Mouse (Mus musculus) limb, embryonic 15.5 days (tissue): Measurements from ENCODE around the gene Ercc6l2. TPM values are rescaled to one million over a fixed set of nuclear protein-coding genes. Genes with fewer than 3 reads are reported as not detected.
A peak's percentile ranks its signal among the peaks of the same experiment; 100 is the strongest.

Experiments used
- ATAC-seq: fragments of 200-750 bp; cut with Nextera tagmentation; 2 replicates; pipeline ENCODE4 v1.8.0; 2017; ENCODE audit warnings: low read depth, moderate TSS enrichment; ENCODE audit not compliant: insufficient number of reproducible peaks, low FRiP score, low TSS enrichment
- H3K27ac ChIP-seq: fragments of 300-500 bp; sonication (generic); 2 replicates; pipeline ENCODE4 v1.5.1; 2015; ENCODE audit warnings: moderate library complexity, mild to moderate bottlenecking, inconsistent platforms
- H3K27me3 ChIP-seq: fragments of 300-500 bp; sonication (generic); 2 replicates; pipeline ENCODE4 v1.6.1; 2015; ENCODE audit warnings: inconsistent platforms
- H3K36me3 ChIP-seq: fragments of 300-500 bp; sonication (generic); 2 replicates; pipeline ENCODE4 v1.6.1; 2015; ENCODE audit warnings: inconsistent platforms
- H3K4me1 ChIP-seq: fragments of 300-500 bp; sonication (generic); 2 replicates; pipeline ENCODE4 v1.6.1; 2015; ENCODE audit warnings: inconsistent platforms
- H3K4me2 ChIP-seq: fragments of 300-500 bp; sonication (generic); 2 replicates; pipeline ENCODE4 v1.6.1; 2015; ENCODE audit warnings: mild to moderate bottlenecking, inconsistent platforms
- H3K4me3 ChIP-seq: fragments of 300-500 bp; sonication (generic); 2 replicates; pipeline ENCODE4 v1.5.1; 2015; ENCODE audit warnings: mild to moderate bottlenecking, inconsistent platforms
- H3K9ac ChIP-seq: fragments of 300-500 bp; sonication (generic); 2 replicates; pipeline ENCODE4 v1.6.1; 2015; ENCODE audit warnings: inconsistent platforms
- H3K9me3 ChIP-seq: fragments of 300-500 bp; sonication (generic); 2 replicates; pipeline ENCODE4 v1.6.1; 2016; ENCODE audit warnings: inconsistent platforms
- WGBS: fragments of 180-500 bp; shearing (Covaris S2); methylation state at CpG from one replicate; pipeline ENCODE4 v1.1.7; 2015; 5-methylcytosine and 5-hydroxymethylcytosine counted together
- polyA plus RNA-seq: library from polyadenylated mRNA; unstranded; fragments of >200 nt; fragmentation: Nextera tagmentation; extraction: Ambion mirVana; gene quantifications from 2 replicates; pipeline ENCODE4 v1.2.1, GENCODE M21; 2015

Gene Ercc6l2
- polyA plus RNA-seq, 1 experiment from 2014 or later = 24.3 TPM

GRCm38 (mm10) chr13:63941170-63941569 lies 126.1 kb downstream of the Ercc6l2 start:
- Histone ChIP-seq H3K9me3 (no peaks in the 10 kb centered on the region), H3K27me3 (no peaks in the 10 kb centered on the region), H3K27ac (no peak overlapping the region), H3K4me3 (no peak overlapping the region), H3K36me3 (no peaks in the 10 kb centered on the region), H3K9ac (no peak overlapping the region), H3K4me2 (no peak overlapping the region), H3K4me1 (peaks cover 5% of the 10 kb centered on the region)
- 88% methylated on average over 4 of the region's 4 CpGs for WGBS
- ATAC-seq = no peak

DNA sequence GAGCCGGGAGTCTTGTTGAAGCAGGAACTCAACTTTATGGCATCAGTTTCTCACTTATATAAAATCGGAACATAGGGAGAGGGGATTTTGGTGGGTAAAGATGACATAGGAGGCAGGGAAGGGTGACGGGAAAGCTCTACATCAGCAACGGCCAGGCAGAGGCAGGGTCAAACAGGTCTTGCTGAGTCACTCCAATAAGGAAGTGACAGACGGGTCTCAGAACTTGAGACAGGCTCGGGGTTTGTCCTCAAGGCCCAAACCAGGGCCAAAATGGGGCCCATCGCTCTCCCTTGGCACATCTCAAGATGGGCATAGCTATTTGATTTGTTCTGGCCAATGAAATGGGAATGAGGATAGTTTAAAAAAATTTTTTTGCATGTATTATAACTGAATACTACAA lies 128.6 kb downstream of the Ercc6l2 start:
- H3K27ac ChIP-seq = no peak overlapping the region
- no peak for ATAC-seq
- no peak overlapping the region for H3K9ac ChIP-seq
- H3K27me3 ChIP-seq = no peaks in the 10 kb centered on the region
- no peaks in the 10 kb centered on the region for H3K36me3 ChIP-seq
- no peaks in the 10 kb centered on the region; the same call in 1 of the 2 replicates for H3K4me1 ChIP-seq
- H3K4me3 ChIP-seq = no peak overlapping the region
- H3K4me2 ChIP-seq = no peak overlapping the region
- 77% methylated on average over 7 of the region's 7 CpGs for WGBS
- H3K9me3 ChIP-seq = no peaks in the 10 kb centered on the region

DNA sequence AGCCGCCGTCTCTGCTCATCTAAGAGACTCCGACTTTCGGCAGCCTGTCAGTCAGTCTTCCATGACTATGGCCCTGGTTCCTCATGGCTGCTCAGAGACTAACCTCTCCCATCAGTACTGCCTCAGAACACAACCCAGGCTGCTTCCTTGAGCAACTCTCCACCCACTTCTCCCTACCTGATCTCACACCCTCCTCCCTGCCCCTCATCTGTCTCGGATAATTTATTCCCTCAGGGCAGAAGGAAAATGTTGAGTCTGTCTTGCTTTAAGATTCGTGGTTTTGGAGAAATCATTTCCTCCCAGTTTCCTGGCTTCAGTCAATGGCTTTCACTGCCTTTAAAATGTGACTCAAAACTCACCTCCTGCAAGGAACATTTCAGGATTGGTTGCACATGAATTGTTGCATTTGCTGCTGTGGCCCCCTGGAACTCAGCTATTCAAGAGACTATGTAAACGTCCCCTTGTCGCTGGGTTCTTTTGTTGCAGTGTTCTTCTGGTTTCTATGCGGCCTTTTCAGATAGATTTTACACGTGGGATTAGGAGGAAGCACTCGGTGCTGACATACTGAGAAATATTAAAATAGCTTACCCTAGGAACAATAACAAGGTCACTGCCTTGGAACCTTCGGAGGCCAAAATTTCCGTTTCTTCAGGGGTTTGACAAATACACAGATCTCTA lies 129.4 kb downstream of the Ercc6l2 start:
- Histone ChIP-seq H3K4me2 (no peak overlapping the region), H3K9me3 (no peaks in the 10 kb centered on the region), H3K4me3 (no peak overlapping the region), H3K36me3 (no peaks in the 10 kb centered on the region), H3K27ac (0 out of 2 replicates have a peak overlapping the region, but pooled peaks have one; percentile 7), H3K9ac (no peak overlapping the region), H3K27me3 (no peaks in the 10 kb centered on the region), H3K4me1 (no peaks in the 10 kb centered on the region; the same call in 1 of the 2 replicates)
- WGBS = 49% methylated on average over 13 of the region's 13 CpGs
- no peak for ATAC-seq

Other genes starting within 250 kb of the Ercc6l2 start
- 17.4 and 19.5 TPM in 2 replicates for gene Ptch1, start 241.6 kb upstream of the Ercc6l2 start, polyA plus RNA-seq